Mouse (Mus musculus) heart, embryonic 14.5 days (tissue): ENCODE measurements around the gene Nmur1. TPM values are rescaled to one million over a fixed set of nuclear protein-coding genes. Genes with fewer than 3 reads are reported as not detected.
"Not testable (repeated sequence)": the region's sequence is repeated elsewhere in the genome, so short reads cannot be mapped to it uniquely, and the experiment has no call there.

ENCODE experiments used
- ATAC-seq: fragments of 200-750 bp; cut with Nextera tagmentation; 2 replicates; pipeline ENCODE4 v1.8.0; 2017; ENCODE audit warnings: low read depth, moderate TSS enrichment; ENCODE audit not compliant: insufficient number of reproducible peaks, insufficient read depth, low FRiP score
- H3K27ac ChIP-seq, 2 experiments: fragments of 200-500 bp in 1 of 2; fragments of 300-500 bp in 1 of 2; sonication (generic) in 1 of 2; replicated peaks in 1 of 2; 2 replicates each; pipeline ENCODE4 v1.5.1; 2012 to 2014; ENCODE audit warnings: low read depth in 2 of 2, low read length in 2 of 2, control low read depth in 1 of 2, mild to moderate bottlenecking in 1 of 2, mixed read lengths in 1 of 2; ENCODE audit not compliant: control insufficient read depth in 1 of 2, insufficient read depth in 1 of 2
- H3K27me3 ChIP-seq: fragments of 300-500 bp; sonication (generic); 2 replicates; pipeline ENCODE4 v1.6.1; 2014; ENCODE audit warnings: mild to moderate bottlenecking, low read length, control low read depth; ENCODE audit not compliant: control insufficient read depth, insufficient read depth
- H3K36me3 ChIP-seq: fragments of 300-500 bp; sonication (generic); 2 replicates; pipeline ENCODE4 v1.6.1; 2014; ENCODE audit warnings: mild to moderate bottlenecking, control low read depth, low read length, mixed read lengths; ENCODE audit not compliant: control insufficient read depth, insufficient read depth
- H3K4me1 ChIP-seq, 2 experiments: fragments of 200-500 bp in 1 of 2; fragments of 300-500 bp in 1 of 2; sonication (generic) in 1 of 2; 2 replicates each; pipeline ENCODE4 v1.6.1; 2012 to 2014; ENCODE audit warnings: low read length in 2 of 2, control low read depth in 1 of 2, mixed read lengths in 1 of 2; ENCODE audit not compliant: control insufficient read depth in 2 of 2, insufficient read depth in 2 of 2
- H3K4me2 ChIP-seq: fragments of 300-500 bp; sonication (generic); 2 replicates; pipeline ENCODE4 v1.6.1; 2014; ENCODE audit warnings: mild to moderate bottlenecking, low read length
- H3K4me3 ChIP-seq, 2 experiments: fragments of 200-500 bp in 1 of 2; fragments of 300-500 bp in 1 of 2; sonication (generic) in 1 of 2; 2 replicates each; pipeline ENCODE4 v1.5.1; 2012 to 2014; ENCODE audit warnings: low read length in 2 of 2, mild to moderate bottlenecking in 2 of 2, control low read depth in 1 of 2, low read depth in 1 of 2, moderate library complexity in 1 of 2; ENCODE audit not compliant: control insufficient read depth in 1 of 2, insufficient read depth in 1 of 2
- H3K9ac ChIP-seq: fragments of 300-500 bp; sonication (generic); 2 replicates; pipeline ENCODE4 v1.6.1; 2014; ENCODE audit warnings: mild to moderate bottlenecking, low read length
- H3K9me3 ChIP-seq: fragments of 300-500 bp; sonication (generic); 2 replicates; pipeline ENCODE4 v1.6.1; 2016; ENCODE audit warnings: low read length, control low read depth; ENCODE audit not compliant: control insufficient read depth
- WGBS: fragments of 180-500 bp; shearing (Covaris S2); extraction: QIAGEN DNeasy Blood & Tissue Kit; methylation state at CpG from one replicate; pipeline ENCODE4 v1.1.7; 2014; 5-methylcytosine and 5-hydroxymethylcytosine counted together
- polyA plus RNA-seq: library from polyadenylated mRNA; unstranded; fragments of >200 nt; fragmentation: Nextera tagmentation; extraction: Ambion mirVana; gene quantifications from 2 replicates; pipeline ENCODE4 v1.2.1, GENCODE M21; 2014

Nmur1 gene
- polyA plus RNA-seq, 1 experiment from 2014 or later = not detected

GRCm38 (mm10) chr1:86346851-86347715, 78.9 kb downstream of the Nmur1 start:
- Histone ChIP-seq H3K4me1 (no peaks in the 10 kb centered on the region), H3K9ac (no peak overlapping the region), H3K27ac (no peak overlapping the region), H3K27me3 (no peaks in the 10 kb centered on the region), H3K9me3 (no peaks in the 10 kb centered on the region), H3K4me3 (no peak overlapping the region), H3K36me3 (peaks cover 53% of the 10 kb centered on the region), H3K4me2 (no peak overlapping the region)
- WGBS = 91% methylated on average over 3 of the region's 3 CpGs
- ATAC-seq = no peak

DNA sequence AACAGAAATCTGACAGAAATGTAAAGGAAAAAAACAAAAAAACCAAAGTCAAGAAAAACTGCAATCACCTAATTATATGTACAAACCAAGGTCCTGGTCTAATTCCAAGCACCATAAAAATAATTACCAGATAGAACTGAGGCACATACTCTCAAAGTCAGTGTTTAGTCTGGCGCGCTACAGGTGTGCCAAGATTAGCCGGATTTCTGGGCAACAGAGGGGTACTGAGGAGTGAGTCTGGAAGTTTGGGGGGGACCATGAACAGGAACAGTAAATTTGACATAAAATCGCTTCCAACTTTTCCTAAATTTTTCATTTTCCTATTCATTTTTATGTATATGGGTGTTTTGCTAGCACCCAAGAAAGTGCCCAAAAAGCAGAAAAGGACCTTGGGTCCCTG, 80.1 kb downstream of the Nmur1 start:
- Histone ChIP-seq H3K4me1 (no peaks in the 10 kb centered on the region), H3K4me2 (no peak overlapping the region), H3K27ac (no peak overlapping the region), H3K9ac (no peak overlapping the region), H3K4me3 (no peak overlapping the region), H3K36me3 (peaks cover 42% of the 10 kb centered on the region), H3K9me3 (no peaks in the 10 kb centered on the region), H3K27me3 (no peaks in the 10 kb centered on the region)
- ATAC-seq = no peak
- WGBS = 97% methylated on average over 4 of the region's 4 CpGs

DNA sequence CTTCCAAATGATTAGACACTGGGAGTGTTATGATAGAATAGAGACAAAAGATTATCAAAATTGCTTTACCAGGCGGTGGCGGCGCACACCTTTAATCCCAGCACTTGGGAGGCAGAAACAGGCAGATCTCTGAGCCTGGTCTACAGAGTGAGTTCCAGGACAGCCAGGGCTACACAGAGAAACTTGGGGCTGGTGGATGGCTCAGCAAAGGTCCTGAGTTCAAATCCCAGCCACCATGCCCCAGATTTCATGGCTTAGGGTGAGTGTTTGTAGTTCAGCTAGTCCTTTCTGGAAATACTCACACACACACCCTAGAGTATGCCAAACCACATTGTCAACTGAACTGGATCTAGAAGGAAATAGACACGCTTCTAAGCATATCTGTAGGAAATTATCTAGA, 81.0 kb downstream of the Nmur1 start:
- no peak overlapping the region for H3K9ac ChIP-seq
- ATAC-seq = no peak
- H3K4me1 ChIP-seq = no peaks in the 10 kb centered on the region
- H3K4me3 ChIP-seq = no peak overlapping the region
- no peak overlapping the region for H3K27ac ChIP-seq
- H3K27me3 ChIP-seq = no peaks in the 10 kb centered on the region
- 91% methylated on average over 4 of the region's 4 CpGs for WGBS
- H3K4me2 ChIP-seq = no peak overlapping the region
- peaks cover 33% of the 10 kb centered on the region for H3K36me3 ChIP-seq
- H3K9me3 ChIP-seq = no peaks in the 10 kb centered on the region

GRCm38 (mm10) chr1:86343969-86344861, 81.8 kb downstream of the Nmur1 start:
- 52% methylated on average over 4 of the region's 4 CpGs for WGBS

DNA sequence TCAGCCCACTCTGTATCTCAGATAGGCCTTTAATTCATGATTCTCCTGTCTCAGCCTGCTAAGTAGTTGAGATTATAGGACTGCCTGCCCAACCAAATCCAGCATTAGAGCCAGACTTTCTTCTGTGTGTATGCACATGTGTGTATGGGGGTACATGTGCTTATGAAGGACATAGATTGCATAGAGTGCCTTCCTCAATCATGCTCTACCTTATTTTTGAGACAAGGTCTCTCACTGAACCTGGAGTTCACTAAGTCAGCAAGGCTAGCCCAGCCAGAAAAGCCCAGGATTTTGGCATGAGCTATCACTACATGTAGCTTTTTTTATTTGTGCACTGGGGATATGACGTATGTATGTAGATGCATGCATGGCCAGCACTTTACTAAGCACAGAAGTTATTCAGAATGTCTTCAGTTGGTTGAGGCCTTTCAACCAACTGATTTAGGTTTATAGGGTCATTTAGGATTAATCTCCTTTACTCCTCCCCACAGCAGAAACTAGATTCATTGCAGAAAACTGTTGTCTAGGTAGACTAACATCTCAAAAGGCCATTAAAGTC, 82.9 kb downstream of the Nmur1 start:
- peaks cover 14% of the 10 kb centered on the region for H3K36me3 ChIP-seq

More at GRCm38 (mm10) chr1:86343969-86344861, 81.8 kb downstream of the Nmur1 start:
- Histone ChIP-seq H3K4me3 (no peak overlapping the region), H3K36me3 (peaks cover 25% of the 10 kb centered on the region), H3K27ac (no peak overlapping the region), H3K4me1 (no peaks in the 10 kb centered on the region), H3K4me2 (no peak overlapping the region), H3K9ac (no peak overlapping the region), H3K9me3 (no peaks in the 10 kb centered on the region), H3K27me3 (no peaks in the 10 kb centered on the region)
- ATAC-seq = no peak

GRCm38 (mm10) chr1:86342371-86342770, 83.7 kb downstream of the Nmur1 start:
- H3K9me3 ChIP-seq = no peaks in the 10 kb centered on the region
- H3K4me2 ChIP-seq = no peak overlapping the region
- no peak for ATAC-seq
- H3K27ac ChIP-seq = no peak overlapping the region
- 87% methylated on average over 2 of the region's 2 CpGs for WGBS
- no peaks in the 10 kb centered on the region for H3K27me3 ChIP-seq
- peaks cover 6% of the 10 kb centered on the region for H3K36me3 ChIP-seq
- H3K4me3 ChIP-seq = no peak overlapping the region
- no peak overlapping the region for H3K9ac ChIP-seq
- H3K4me1 ChIP-seq = no peaks in the 10 kb centered on the region

More for the DNA sequence above, 82.9 kb downstream of the Nmur1 start:
- Histone ChIP-seq H3K4me3 (no peak overlapping the region), H3K9me3 (no peaks in the 10 kb centered on the region), H3K9ac (no peak overlapping the region), H3K27ac (no peak overlapping the region), H3K4me1 (no peaks in the 10 kb centered on the region), H3K27me3 (no peaks in the 10 kb centered on the region), H3K4me2 (no peak overlapping the region)
- ATAC-seq = no peak
- 89% methylated on average over 1 of the region's 1 CpGs for WGBS

- not testable (repeated sequence) for H3K4me3 ChIP-seq, H3K9me3 ChIP-seq, H3K4me1 ChIP-seq, H3K4me2 ChIP-seq, H3K36me3 ChIP-seq, H3K27me3 ChIP-seq, ATAC-seq, H3K27ac ChIP-seq, H3K9ac ChIP-seq
- WGBS = 92% methylated on average over 2 of the region's 2 CpGs
These were observed 84.9 kb downstream of the Nmur1 start for GRCm38 (mm10) chr1:86341096-86341495.
